In the genomic region with DNA sequence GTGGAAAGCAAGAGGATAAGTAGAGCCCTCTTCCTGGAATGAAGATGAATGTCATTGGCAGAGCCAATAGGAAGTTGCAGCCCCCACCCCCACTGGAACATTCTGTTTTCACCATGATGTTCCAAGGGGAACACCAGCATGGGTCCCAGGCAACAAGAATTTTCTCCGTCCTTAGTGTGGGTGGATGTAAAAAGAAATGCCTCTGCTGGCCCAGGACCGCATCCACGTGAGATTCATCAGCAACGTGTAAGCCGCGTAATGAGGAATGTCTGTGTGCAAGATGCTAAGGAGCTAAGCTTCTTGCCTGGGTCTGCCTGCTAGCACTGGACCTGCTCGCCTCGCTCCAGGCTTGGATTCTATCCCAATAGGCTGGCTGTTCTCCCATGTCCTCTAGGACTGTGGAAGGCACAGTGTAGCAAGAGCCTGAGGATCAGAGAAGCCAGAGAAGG, we compare ENCODE assay signal across 10 mouse cellular contexts. TPM values are rescaled to one million over a fixed set of nuclear protein-coding genes. Genes with fewer than 3 reads are reported as not detected.
A peak's percentile ranks its signal among the peaks of the same experiment; 100 is the strongest.
DNase-seq lines count a peak whose midpoint lies in the region; ATAC-seq and TF ChIP-seq lines count a peak whose summit lies in the region.
"Had no signal": no experiment of that assay in that cellular context is flagged by ENCODE, and none has a peak within 500 bp of the region (broad histone marks: within the 10 kb centered on the region; RNA-seq: fewer than 3 reads in every experiment).

TSS of gene Gm10309 (minus strand) at position 50 of the 449 bp plus-strand sequence.

- H3K9ac ChIP-seq in kidney, embryonic 14.5 days (ENCODE audit: low read depth, low read length) = no peak within 1 kb of the TSS
- H3K9ac ChIP-seq in forebrain, embryonic 11.5 days (ENCODE audit: low read length) = no peak within 1 kb of the TSS
- H3K9ac ChIP-seq: embryonic facial prominence, embryonic 12.5 days had no signal

- H3K36me3 ChIP-seq in kidney, embryonic 14.5 days (ENCODE audit: control insufficient read depth, insufficient read depth, low read length) = no peaks in the 10 kb centered on the region
- H3K36me3 ChIP-seq in forebrain, embryonic 11.5 days (ENCODE audit: control insufficient read depth, insufficient read depth, low read length) = no peaks in the 10 kb centered on the region
- H3K36me3 ChIP-seq: embryonic facial prominence, embryonic 12.5 days; G1E had no signal

- 91% methylated on average over 8 of the region's 8 CpGs for WGBS in kidney, embryonic 14.5 days
- 9% methylated on average over 8 of the region's 8 CpGs for WGBS in cerebellum, adult 2 months
- WGBS in forebrain, embryonic 11.5 days = 96% methylated on average over 8 of the region's 8 CpGs

- no peak within 1 kb of the TSS for H3K4me3 ChIP-seq in kidney, embryonic 14.5 days (ENCODE audit: low read length)
- no peak within 1 kb of the TSS for H3K4me3 ChIP-seq in cerebellum, adult 2 months (replicated peaks; ENCODE audit: insufficient read depth, low read depth, low read length)
- H3K4me3 ChIP-seq in forebrain, embryonic 11.5 days (ENCODE audit: low read depth, low read length) = no peak within 1 kb of the TSS
- H3K4me3 ChIP-seq: embryonic facial prominence, embryonic 12.5 days had no signal

- ATAC-seq in kidney, embryonic 14.5 days (ENCODE audit: low FRiP score, low TSS enrichment) = no peak
- no peak for ATAC-seq in forebrain, embryonic 11.5 days (replicated peaks; ENCODE audit: low FRiP score)

- no peak within 1 kb of the TSS for H3K27ac ChIP-seq in kidney, embryonic 14.5 days (ENCODE audit: low read depth, low read length)
- H3K27ac ChIP-seq in cerebellum, adult 2 months (ENCODE audit: insufficient read depth, low read length) = no peak within 1 kb of the TSS
- no peak within 1 kb of the TSS for H3K27ac ChIP-seq in forebrain, embryonic 11.5 days (ENCODE audit: low read depth, low read length)

- H3K4me2 ChIP-seq in kidney, embryonic 14.5 days (replicated peaks; ENCODE audit: low read depth, low read length) = no peak within 1 kb of the TSS
- H3K4me2 ChIP-seq in forebrain, embryonic 11.5 days (ENCODE audit: low read depth, low read length, severe bottlenecking) = no peak within 1 kb of the TSS
- H3K4me2 ChIP-seq: embryonic facial prominence, embryonic 12.5 days had no signal

- TF ChIP-seq POLR2A in cerebellum, adult 2 months (IDR thresholded peaks at IDR 0.05; ENCODE audit: borderline replicate concordance, insufficient read depth, low read length) = no peak

- DNase-seq in kidney, postnatal 25 days = peak; percentile 46 to 66
- DNase-seq in cerebellum, adult 2 months = peak; percentile 84 to 87
- DNase-seq in layer of hippocampus, adult 18-20 months (ENCODE audit: low spot score in 2 of 2) = peak; percentile 29 to 57
- peak; percentile 30 for DNase-seq in right cerebral cortex, postnatal 25 days
- no peak for DNase-seq in natural killer cell, adult 2 months (ENCODE audit: low spot score in 2 of 2)
- no peak for DNase-seq in retina, postnatal 1 day
- no peak for DNase-seq in forebrain, embryonic 11.5 days (ENCODE audit: low spot score)

- TF ChIP-seq CTCF in cerebellum, adult 2 months (IDR thresholded peaks at IDR 0.05; ENCODE audit: borderline replicate concordance, insufficient read depth, low read depth, low read length) = no peak

- no peaks in the 10 kb centered on the region for H3K27me3 ChIP-seq in kidney, embryonic 14.5 days (ENCODE audit: control insufficient read depth, insufficient read depth, low read length)
- no peaks in the 10 kb centered on the region for H3K27me3 ChIP-seq in cerebellum, adult 2 months (ENCODE audit: control insufficient read depth, insufficient read depth, low read length)
- no peaks in the 10 kb centered on the region for H3K27me3 ChIP-seq in forebrain, embryonic 11.5 days (ENCODE audit: control insufficient read depth, insufficient read depth, low read length)
- H3K27me3 ChIP-seq: embryonic facial prominence, embryonic 12.5 days had no signal

- H3K9me3 ChIP-seq in kidney, embryonic 14.5 days (ENCODE audit: control insufficient read depth, low read length) = no peaks in the 10 kb centered on the region
- H3K9me3 ChIP-seq in forebrain, embryonic 11.5 days (ENCODE audit: control insufficient read depth, low read length) = no peaks in the 10 kb centered on the region
- H3K9me3 ChIP-seq: embryonic facial prominence, embryonic 12.5 days had no signal

- H3K4me1 ChIP-seq in kidney, embryonic 14.5 days (ENCODE audit: control insufficient read depth, insufficient read depth, low read length) = 0 out of 2 replicates have a peak, but pooled peaks cover 12% of the 10 kb centered on the region
- peaks cover 19% of the 10 kb centered on the region for H3K4me1 ChIP-seq in cerebellum, adult 2 months (ENCODE audit: control insufficient read depth, insufficient read depth, low read length)
- H3K4me1 ChIP-seq in forebrain, embryonic 11.5 days (replicated peaks; ENCODE audit: control insufficient read depth, insufficient read depth, low read length) = no peaks in the 10 kb centered on the region

RNA-seq across cellular contexts. Expression of gene Gm10309, which starts in this region (rescaled TPM):
- 0.31 and 0.43 TPM in 2 replicates for polyA plus RNA-seq in kidney, embryonic 14.5 days (2014; fragmentation: Nextera tagmentation; extraction: Ambion mirVana)
- 0.06 TPM in 1 of 2 replicates, not detected in the other for polyA plus RNA-seq in cerebellum, adult 2 months (2012; rRNA removed)
- not detected for total RNA-seq in layer of hippocampus, adult 18-20 months (2021)
- polyA plus RNA-seq in forebrain, embryonic 11.5 days (2014; fragmentation: Nextera tagmentation; extraction: Ambion mirVana) = 0.13 and 0.24 TPM in 2 replicates
- polyA plus RNA-seq: G1E had no signal

Comparison
In these comparisons a context has a peak if more than half of its experiments do, and no peak if none do; other contexts are left out.
1. Peak in DNase-seq in cerebellum, adult 2 months; RNA of the gene not detected or under 1 TPM.
2. Peak in DNase-seq in layer of hippocampus, adult 18-20 months; RNA of the gene not detected or under 1 TPM.
3. DNase-seq: peak in kidney, postnatal 25 days (2 of 2) and right cerebral cortex, postnatal 25 days (single experiment); none in natural killer cell, adult 2 months (0 of 2), retina, postnatal 1 day (single experiment) and forebrain, embryonic 11.5 days (single experiment).